Mouse (Mus musculus) brain, embryonic 14.5 days (tissue): ENCODE data around the gene Napb.

Experiments used
- CTCF ChIP-seq: fragments of 200-500 bp; IDR thresholded peaks from 2 replicates; pipeline ENCODE4 v1.5.1; 2012; ENCODE audit warnings: inconsistent platforms, mild to moderate bottlenecking, moderate library complexity, borderline replicate concordance; ENCODE audit not compliant: insufficient read depth, insufficient read length; ENCODE audit errors: extremely low read depth
- POLR2A ChIP-seq: fragments of 200-500 bp; IDR thresholded peaks from 2 replicates; pipeline ENCODE4 v1.6.1; 2012; ENCODE audit warnings: mild to moderate bottlenecking, inconsistent platforms, borderline replicate concordance; ENCODE audit not compliant: poor library complexity, insufficient read depth, insufficient read length, severe bottlenecking; ENCODE audit errors: extremely low read depth

GRCm38 (mm10) chr2:148685709-148686108 lies 46.6 kb downstream of the Napb start:
- no peak for TF ChIP-seq CTCF
- no peak for TF ChIP-seq POLR2A
